19 mouse cellular contexts compared by ENCODE assay signal in genomic region chr6:142577801-142578200, GRCm38 (mm10). TPM values are rescaled to one million over a fixed set of nuclear protein-coding genes. Genes with fewer than 3 reads are reported as not detected.
DNase-seq lines count a peak whose midpoint lies in the region; ATAC-seq lines count a peak whose summit lies in the region.
"Had no signal": no experiment of that assay in that cellular context is flagged by ENCODE, and none has a peak within 500 bp of the region (broad histone marks: within the 10 kb centered on the region; RNA-seq: fewer than 3 reads in every experiment).

No protein-coding gene starts in this region.

- WGBS in heart, embryonic 12.5 days = 78% methylated on average over 6 of the region's 6 CpGs

- H3K9ac ChIP-seq in heart, embryonic 12.5 days = no peak overlapping the region

- ATAC-seq in heart, embryonic 12.5 days (ENCODE audit: insufficient number of reproducible peaks, low FRiP score) = no peak
- ATAC-seq: activated CD4-positive, CD25-positive, alpha-beta regulatory T cell, adult 4 months; CD4-positive, CD25-positive, alpha-beta regulatory T cell, adult 4 months; Patski had no signal

- DNase-seq in heart, adult 11 months = peak; percentile 92
- DNase-seq: adrenal gland, adult 2 months; adrenal gland, adult 8-10 months; adrenal gland, postnatal 10 days; adrenal gland, postnatal 14 days; adrenal gland, postnatal 25 days; adrenal gland, postnatal 36 days; B cell, adult 2 months; cerebellum, adult 11 months; cerebellum, adult 11-12 months; cerebellum, adult 18-20 months; cerebellum, adult 2 months had no signal

- H3K9me3 ChIP-seq in heart, embryonic 12.5 days (replicated peaks) = no peaks in the 10 kb centered on the region
- H3K9me3 ChIP-seq: G1E had no signal

- no peak overlapping the region for H3K27ac ChIP-seq in heart, embryonic 12.5 days (ENCODE audit: poor library complexity, severe bottlenecking)

- no peak overlapping the region for H3K4me3 ChIP-seq in heart, embryonic 12.5 days

- H3K4me2 ChIP-seq in heart, embryonic 12.5 days = no peak overlapping the region

- H3K36me3 ChIP-seq in heart, embryonic 12.5 days = no peaks in the 10 kb centered on the region
- H3K36me3 ChIP-seq: G1E had no signal

- peaks cover 12% of the 10 kb centered on the region for H3K27me3 ChIP-seq in heart, embryonic 12.5 days (replicated peaks)
- H3K27me3 ChIP-seq: CH12.LX had no signal

- H3K4me1 ChIP-seq in heart, embryonic 12.5 days (replicated peaks) = no peaks in the 10 kb centered on the region

RNA-seq across cellular contexts. Expression of gene Kcnj8, which starts 6.4 kb away (rescaled TPM):
- 2.5 TPM in 2 replicates for polyA plus RNA-seq in heart, embryonic 12.5 days (2016; fragmentation: Nextera tagmentation; extraction: Ambion mirVana)
- polyA plus RNA-seq: C2C12; CD4-positive, CD25-positive, alpha-beta regulatory T cell, adult 4 months; G1E; Patski had no signal
